Mouse (Mus musculus): ENCODE results near the gene Nudc.

- no peak for TF ChIP-seq CTCF (IDR thresholded peaks at IDR 0.05; ENCODE audit: low read depth)
- no peak for TF ChIP-seq EP300 (IDR thresholded peaks at IDR 0.05; ENCODE audit: low read depth)
Measured at GRCm38 (mm10) chr4:133518601-133519368, 27.0 kb downstream of the Nudc start, which contains the start of gene Kdf1.
